Mouse (Mus musculus) MEL (cell line): ENCODE measurements around the gene Dpf3. TPM values are rescaled to one million over a fixed set of nuclear protein-coding genes. Genes with fewer than 3 reads are reported as not detected.

Experiments
- DNase-seq: peaks from one replicate; pipeline ENCODE4 v3.0.0; 2011; ENCODE audit warnings: low read depth, low spot score
- H3K27ac ChIP-seq: 2 replicates; pipeline ENCODE4 v1.5.1; 2012; ENCODE audit warnings: low read depth, mild to moderate bottlenecking, control low read depth, low read length, moderate library complexity; ENCODE audit not compliant: control insufficient read depth
- H3K27me3 ChIP-seq, 2 experiments: fragments of 150-350 bp in 1 of 2; sonication (generic) in 1 of 2; 2 replicates each; pipeline ENCODE4 v1.6.1; 2012; ENCODE audit warnings: low read length in 2 of 2, mild to moderate bottlenecking in 2 of 2, improper control_type of control experiment in 1 of 2, moderate library complexity in 1 of 2; ENCODE audit not compliant: insufficient read depth in 2 of 2, control insufficient read depth in 1 of 2
- H3K36me3 ChIP-seq, 2 experiments: 2 replicates each; pipeline ENCODE4 v1.6.1; 2012 to 2014; ENCODE audit warnings: low read length in 2 of 2, improper control_type of control experiment in 1 of 2, inconsistent platforms in 1 of 2, mild to moderate bottlenecking in 1 of 2; ENCODE audit not compliant: insufficient read depth in 2 of 2, control insufficient read depth in 1 of 2
- H3K4me1 ChIP-seq, 2 experiments: fragments of 150-350 bp in 1 of 2; sonication (generic) in 1 of 2; 2 replicates each; pipeline ENCODE4 v1.6.1; 2012; ENCODE audit warnings: low read length in 2 of 2, improper control_type of control experiment in 1 of 2, mild to moderate bottlenecking in 1 of 2; ENCODE audit not compliant: insufficient read depth in 2 of 2, control insufficient read depth in 1 of 2
- H3K4me3 ChIP-seq, 2 experiments: fragments of 150-350 bp in 1 of 2; sonication (generic) in 1 of 2; 2 replicates each; pipeline ENCODE4 v1.5.1; 2012; ENCODE audit warnings: low read depth in 2 of 2, low read length in 2 of 2, mild to moderate bottlenecking in 2 of 2, moderate library complexity in 2 of 2, control low read depth in 1 of 2, improper control_type of control experiment in 1 of 2; ENCODE audit not compliant: control insufficient read depth in 1 of 2, insufficient read depth in 1 of 2
- H3K79me2 ChIP-seq: 2 replicates; pipeline ENCODE4 v1.6.1; 2012; ENCODE audit warnings: mild to moderate bottlenecking, low read length, moderate library complexity; ENCODE audit not compliant: control insufficient read depth, poor library complexity, insufficient read depth
- H3K9ac ChIP-seq: 2 replicates; pipeline ENCODE4 v1.6.1; 2012; ENCODE audit warnings: low read depth, mild to moderate bottlenecking, control low read depth, low read length, moderate library complexity; ENCODE audit not compliant: control insufficient read depth, poor library complexity, severe bottlenecking
- H3K9me3 ChIP-seq: fragments of 150-350 bp; sonication (generic); replicated peaks from 2 replicates; pipeline ENCODE4 v1.6.1; 2012; ENCODE audit warnings: mild to moderate bottlenecking, low read length, improper control_type of control experiment, moderate library complexity; ENCODE audit not compliant: insufficient read depth
- BHLHE40 ChIP-seq: IDR thresholded peaks from 2 replicates; pipeline ENCODE4 v1.6.1; 2012; ENCODE audit warnings: low read depth, mild to moderate bottlenecking, inconsistent platforms, low read length, improper control_type of control experiment, borderline replicate concordance
- CTCF ChIP-seq, 3 experiments: IDR thresholded peaks in 2 of 3; conservative IDR thresholded peaks in 1 of 3; 2 replicates each; pipeline ENCODE4 v1.5.1; 2011 to 2012; ENCODE audit warnings: low read length in 3 of 3, low read depth in 2 of 3, mild to moderate bottlenecking in 2 of 3, improper control_type of control experiment in 1 of 3, inconsistent platforms in 1 of 3, mixed read lengths in 1 of 3, moderate library complexity in 1 of 3; ENCODE audit not compliant: control insufficient read depth in 1 of 3, insufficient read depth in 1 of 3, poor library complexity in 1 of 3, severe bottlenecking in 1 of 3
- ETS1 ChIP-seq: IDR thresholded peaks from 2 replicates; pipeline ENCODE4 v1.6.1; 2012; ENCODE audit warnings: low read depth, mild to moderate bottlenecking, inconsistent platforms, low read length, improper control_type of control experiment, moderate library complexity
- HCFC1 ChIP-seq: IDR thresholded peaks from 2 replicates; pipeline ENCODE4 v1.6.1; 2012; ENCODE audit warnings: low read depth, mild to moderate bottlenecking, inconsistent platforms, low read length, improper control_type of control experiment, moderate library complexity
- MYC ChIP-seq: IDR thresholded peaks from 2 replicates; pipeline ENCODE4 v1.6.1; 2011; ENCODE audit warnings: low read depth, mild to moderate bottlenecking, low read length, improper control_type of control experiment, moderate library complexity
- POLR2AphosphoS5 ChIP-seq: IDR thresholded peaks from 2 replicates; pipeline ENCODE4 v1.6.1; 2012; ENCODE audit warnings: low read depth, borderline replicate concordance, mild to moderate bottlenecking, inconsistent platforms, low read length, moderate library complexity, mixed read lengths
- RAD21 ChIP-seq: IDR thresholded peaks from 2 replicates; pipeline ENCODE4 v1.6.1; 2011; ENCODE audit warnings: mild to moderate bottlenecking, low read depth, low read length, improper control_type of control experiment
- RCOR1 ChIP-seq: IDR thresholded peaks from 2 replicates; pipeline ENCODE4 v1.6.1; 2012; ENCODE audit warnings: low read depth, mild to moderate bottlenecking, inconsistent platforms, low read length, improper control_type of control experiment
- SIN3A ChIP-seq: IDR thresholded peaks from 2 replicates; pipeline ENCODE4 v1.6.1; 2012; ENCODE audit warnings: low read length, improper control_type of control experiment, inconsistent platforms
- SMC3 ChIP-seq: IDR thresholded peaks from 2 replicates; pipeline ENCODE4 v1.6.1; 2011; ENCODE audit warnings: low read depth, low read length, improper control_type of control experiment
- TBP ChIP-seq: IDR thresholded peaks from 2 replicates; pipeline ENCODE4 v1.8.0; 2011; ENCODE audit warnings: low read depth, low read length, improper control_type of control experiment
- TCF12 ChIP-seq: IDR thresholded peaks from 2 replicates; pipeline ENCODE4 v1.6.1; 2014; ENCODE audit warnings: low read depth, mild to moderate bottlenecking, inconsistent platforms, low read length, improper control_type of control experiment, moderate library complexity
- USF2 ChIP-seq, 2 experiments: IDR thresholded peaks; 2 replicates each; pipeline ENCODE4 v1.6.1; 2011 to 2012; ENCODE audit warnings: improper control_type of control experiment in 2 of 2, low read length in 2 of 2, borderline replicate concordance in 1 of 2, inconsistent platforms in 1 of 2, low read depth in 1 of 2, mild to moderate bottlenecking in 1 of 2; ENCODE audit not compliant: insufficient read depth in 1 of 2
- ZC3H11A ChIP-seq: IDR thresholded peaks from 2 replicates; pipeline ENCODE4 v1.6.1; 2012; ENCODE audit warnings: low read depth, mild to moderate bottlenecking, inconsistent platforms, low read length, improper control_type of control experiment
- ZMIZ1 ChIP-seq: IDR thresholded peaks from 2 replicates; pipeline ENCODE4 v1.6.1; 2012; ENCODE audit warnings: low read depth, mild to moderate bottlenecking, inconsistent platforms, low read length, improper control_type of control experiment, moderate library complexity
- polyA plus RNA-seq, 2 experiments: library from polyadenylated mRNA; stranded (reverse) in 1 of 2; unstranded in 1 of 2; fragments of >175 nt in 1 of 2; fragments of >200 nt in 1 of 2; gene quantifications; 2 replicates each; pipeline versions ENCODE4 v1.2.1 to v1.2.4; 2012; ENCODE audit warnings: low replicate concordance in 2 of 2, low read depth in 1 of 2; ENCODE audit not compliant: insufficient read length in 2 of 2, insufficient read depth in 1 of 2, missing spikeins in 1 of 2
- total RNA-seq: library from RNA; depleted of rRNA; stranded (reverse); fragments of 300-350 nt; gene quantifications from 2 replicates; pipeline ENCODE4 v1.2.3, GENCODE M21; 2012

The Dpf3 gene
- total and polyA plus RNA-seq, 3 experiments: 4.2 to 6.8 TPM; not detected in 1

- DNase-seq: no peak
- no peaks in the 10 kb centered on the region for H3K79me2 ChIP-seq
- H3K36me3 ChIP-seq: peaks cover 0 to 2% of the 10 kb centered on the region in 2 experiments; a peak in 2 of 4 replicates
- H3K4me3 ChIP-seq: no peak overlapping the region
- no peaks in the 10 kb centered on the region for H3K9me3 ChIP-seq
- peaks cover 5 to 9% of the 10 kb centered on the region in 2 experiments; a peak in 3 of 4 replicates for H3K4me1 ChIP-seq
- no peaks in the 10 kb centered on the region for H3K27me3 ChIP-seq
- H3K9ac ChIP-seq: no peak overlapping the region
- no peak for TF ChIP-seq ETS1
- H3K27ac ChIP-seq: no peak overlapping the region
These were observed 5.3 kb upstream of the Dpf3 start for GRCm38 (mm10) chr12:83492808-83493207.

DNA sequence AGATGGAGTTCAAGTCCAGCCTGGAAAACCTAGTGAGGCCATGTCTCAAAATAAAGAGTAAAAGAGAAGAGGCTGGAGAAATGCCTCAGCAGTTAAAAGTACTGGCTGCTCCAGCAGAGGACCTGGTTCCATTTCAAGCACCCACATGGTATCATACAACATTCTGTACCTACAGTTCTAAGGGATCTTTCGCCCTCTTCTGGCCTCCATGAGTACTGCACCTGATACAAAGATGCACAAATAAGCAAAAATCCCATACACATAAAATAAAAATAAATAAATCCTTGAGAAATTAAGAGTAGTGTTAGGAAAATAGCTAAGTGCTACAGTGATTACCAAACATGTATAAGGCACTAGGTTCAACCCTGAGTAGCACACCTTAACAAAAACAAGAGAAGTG is 4.1 kb upstream of the Dpf3 start:
- H3K79me2 ChIP-seq: no peaks in the 10 kb centered on the region; the same call in 1 of the 2 replicates

GRCm38 (mm10) chr12:83489748-83490147 is 2.2 kb upstream of the Dpf3 start:
- H3K27me3 ChIP-seq: no peaks in the 10 kb centered on the region
- peak; percentile 45 for DNase-seq

More for the DNA sequence above, 4.1 kb upstream of the Dpf3 start:
- no peaks in the 10 kb centered on the region for H3K27me3 ChIP-seq
- TF ChIP-seq RAD21 (peak; percentile 83), ETS1 (no peak), TBP (0 out of 2 replicates have a peak, but pooled peaks have one; percentile 19), ZMIZ1 (no peak), ZC3H11A (peak; percentile 85), SIN3A (peak; percentile 32; the same call in 1 of the 2 replicates), CTCF (IDR thresholded peaks at IDR 0.05 in 2 of 3, conservative IDR thresholded peaks at IDR 0.05 in 1 of 3; ENCODE audit: control insufficient read depth in 1 of 3, insufficient read depth in 1 of 3, low read depth in 2 of 3, low read length in 3 of 3, poor library complexity in 1 of 3, severe bottlenecking in 1 of 3) (peak; percentile 33 to 76 (median 69); a peak in 5 of 6 replicates), MYC (peak; percentile 78), RCOR1 (peak; percentile 43; the same call in 1 of the 2 replicates), SMC3 (peak; percentile 91)
- TF ChIP-seq, all 39 proteins: peak for 8
- DNase-seq: peak; percentile 76
- H3K9me3 ChIP-seq: no peaks in the 10 kb centered on the region
- H3K4me3 ChIP-seq: no peak overlapping the region
- peaks cover 4 to 9% of the 10 kb centered on the region in 2 experiments; a peak in 3 of 4 replicates for H3K4me1 ChIP-seq
- no peak overlapping the region for H3K27ac ChIP-seq
- H3K36me3 ChIP-seq: no peaks in the 10 kb centered on the region; a peak in 1 of 4 replicates
- H3K9ac ChIP-seq: no peak overlapping the region

More at GRCm38 (mm10) chr12:83489748-83490147, 2.2 kb upstream of the Dpf3 start:
- H3K36me3 ChIP-seq: no peaks in the 10 kb centered on the region; a peak in 1 of 4 replicates
- peaks cover 0 to 11% of the 10 kb centered on the region in 2 experiments; a peak in 1 of 4 replicates for H3K4me1 ChIP-seq
- no peak overlapping the region for H3K9ac ChIP-seq
- H3K27ac ChIP-seq: no peak overlapping the region
- H3K79me2 ChIP-seq: no peaks in the 10 kb centered on the region; the same call in 1 of the 2 replicates
- no peak overlapping the region for H3K4me3 ChIP-seq
- H3K9me3 ChIP-seq: no peaks in the 10 kb centered on the region
- TF ChIP-seq RAD21: peak; percentile 35
- TF ChIP-seq POLR2AphosphoS5: no peak
- peak; percentile 67 for TF ChIP-seq SMC3
- no peak for TF ChIP-seq BHLHE40
- TF ChIP-seq HCFC1: no peak
- TF ChIP-seq ZC3H11A: peak; percentile 31; the same call in 1 of the 2 replicates
- no peak for TF ChIP-seq TCF12
- peak; percentile 15 to 56 (median 50); a peak in 4 of 6 replicates for TF ChIP-seq CTCF (IDR thresholded peaks at IDR 0.05 in 2 of 3, conservative IDR thresholded peaks at IDR 0.05 in 1 of 3; ENCODE audit: control insufficient read depth in 1 of 3, insufficient read depth in 1 of 3, low read depth in 2 of 3, low read length in 3 of 3, poor library complexity in 1 of 3, severe bottlenecking in 1 of 3)
- no peak for TF ChIP-seq ZMIZ1
- TF ChIP-seq USF2 (IDR thresholded peaks at IDR 0.05; ENCODE audit: borderline replicate concordance in 1 of 2, insufficient read depth in 1 of 2, low read depth in 1 of 2, low read length in 2 of 2): no peak
